Mouse (Mus musculus) C2C12 (cell line): ENCODE results near the gene Gm853.

Experiments
- CTCF ChIP-seq: IDR thresholded peaks from one replicate; pipeline ENCODE4 v1.5.1; 2011; ENCODE audit not compliant: control insufficient read depth, insufficient read depth, insufficient read length
- FOSL1 ChIP-seq: IDR thresholded peaks from one replicate; pipeline ENCODE4 v1.8.0; 2011; ENCODE audit warnings: mild to moderate bottlenecking, low read length; ENCODE audit not compliant: poor library complexity, insufficient read depth, severe bottlenecking

GRCm38 (mm10) chr4:130264698-130265349 is 42.6 kb upstream of the Gm853 start:
- TF ChIP-seq CTCF (peak; percentile 61), FOSL1 (no peak)
